Mouse (Mus musculus) layer of hippocampus, adult 8-10 months (tissue): Measurements from ENCODE around the gene Olfr1111. TPM values are rescaled to one million over a fixed set of nuclear protein-coding genes. Genes with fewer than 3 reads are reported as not detected.
"Not testable (repeated sequence)": the region's sequence is repeated elsewhere in the genome, so short reads cannot be mapped to it uniquely, and the experiment has no call there.

ENCODE experiments used
- DNase-seq, 2 experiments: peaks; one replicate each; pipeline ENCODE4 v3.0.0; 2022; ENCODE audit warnings: low spot score in 2 of 2
- total RNA-seq, 4 experiments: library from RNA; stranded (reverse); gene quantifications; 2 replicates each; pipeline ENCODE4 v1.2.4; 2022

The Olfr1111 gene
- total RNA-seq = not detected

DNA sequence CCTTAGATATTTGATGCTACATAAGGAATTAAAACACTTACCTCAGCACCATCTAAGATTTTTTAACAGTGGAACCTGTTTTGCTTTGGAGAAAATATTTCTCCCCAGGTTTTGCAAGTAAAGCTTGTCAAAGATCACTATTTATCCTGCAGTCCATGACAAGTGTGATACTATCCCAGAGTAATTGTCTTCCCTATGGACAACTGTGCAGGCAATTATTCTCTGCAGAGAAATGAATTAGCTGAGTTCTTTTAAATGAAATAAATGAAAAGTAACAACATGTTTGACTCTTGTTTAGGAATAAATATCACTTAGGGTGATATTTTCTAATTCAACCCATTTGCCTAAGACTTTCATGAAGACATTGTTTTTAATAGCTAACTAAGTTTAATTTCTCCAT lies at the start of gene Olfr1111:
Olfr1111 (minus strand) TSS at position 101 of the 400 bp plus-strand sequence.
- DNase-seq = no peak

DNA sequence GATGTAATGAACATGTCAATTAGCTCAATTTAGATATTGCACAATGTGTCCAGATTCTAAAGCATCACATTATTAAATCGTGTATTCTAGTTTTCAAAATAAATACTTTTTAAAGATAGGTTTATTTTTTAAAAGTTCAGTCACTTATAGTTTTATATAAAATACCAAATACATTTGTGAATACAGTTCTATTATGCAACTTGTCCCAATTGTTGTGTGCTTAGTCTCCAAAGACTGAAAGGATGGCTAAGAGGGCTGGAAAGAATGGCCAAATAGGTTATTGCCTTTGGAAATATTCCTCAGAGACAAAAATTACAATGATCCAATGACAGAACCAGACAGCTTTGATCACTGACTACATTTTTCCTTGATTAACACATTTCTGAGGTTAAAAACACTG lies 35.1 kb upstream of the Olfr1111 start, which contains the start of gene Olfr1112:
Olfr1112 (plus strand) TSS at position 301 of the 400 bp plus-strand sequence.
- DNase-seq = no peak

DNA sequence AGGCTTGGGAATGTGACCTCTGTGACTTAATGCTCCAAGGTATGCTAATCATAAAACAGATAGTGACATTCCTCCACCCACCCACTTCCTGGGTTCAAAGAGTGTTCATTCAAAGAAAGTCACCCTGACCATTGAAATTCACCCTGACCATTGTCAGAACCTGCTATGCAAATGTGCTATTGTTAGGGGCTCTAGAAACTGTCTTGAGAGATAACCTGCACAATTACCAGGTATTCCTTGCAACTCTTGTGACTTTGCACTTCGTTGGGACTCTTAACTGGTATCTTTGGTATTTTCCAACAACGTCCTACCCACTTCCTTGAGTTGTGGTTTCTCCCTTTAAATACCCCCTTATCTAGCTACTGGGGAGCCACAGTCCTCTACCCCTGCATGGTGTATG lies 15.3 kb upstream of the Olfr1111 start:
- DNase-seq = not testable (repeated sequence)

DNA sequence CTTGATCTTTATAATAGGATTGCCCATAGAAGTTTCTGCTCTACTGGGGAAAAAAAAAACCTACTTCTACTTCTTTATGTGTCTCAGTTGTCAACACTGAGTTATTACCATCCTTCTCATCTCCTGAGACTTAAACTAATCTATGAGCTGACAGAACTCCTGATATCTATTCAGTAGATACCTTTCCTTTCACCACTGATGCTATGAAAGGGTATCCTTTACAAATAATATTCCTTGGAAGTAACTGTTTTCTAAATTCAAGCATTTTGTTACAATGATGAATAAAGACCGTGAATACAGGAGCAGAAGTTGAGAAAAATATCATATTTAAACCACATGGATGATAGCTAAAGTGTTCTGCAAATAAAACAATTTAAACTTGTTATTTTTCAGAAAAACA lies 12.2 kb downstream of the Olfr1111 start, which contains the start of gene Olfr1110:
Olfr1110 (minus strand) TSS at position 101 of the 400 bp plus-strand sequence.
- DNase-seq = no peak

DNA sequence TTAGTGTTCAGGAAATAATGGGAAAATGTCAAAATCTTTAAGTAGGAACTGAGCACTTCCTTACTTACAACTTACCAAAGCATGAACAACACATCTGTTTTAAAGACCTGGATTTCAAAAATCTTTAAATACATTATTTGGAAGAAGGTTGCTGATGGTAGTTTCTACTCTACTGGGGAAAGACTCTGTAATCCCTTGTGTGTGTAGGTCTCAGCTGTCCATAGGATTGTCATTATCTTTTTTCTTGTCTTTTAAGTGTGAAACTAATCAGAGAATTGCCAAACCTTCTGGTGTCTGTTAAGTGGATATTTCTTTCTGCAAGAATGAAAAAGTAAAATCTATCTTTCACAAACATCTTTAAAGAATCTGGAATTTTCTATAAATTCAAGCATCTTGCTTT lies 38.0 kb downstream of the Olfr1111 start, which contains the start of gene Olfr259:
Olfr259 (minus strand) TSS at position 101 of the 400 bp plus-strand sequence.
- no peak for DNase-seq

Other genes starting within 250 kb of the Olfr1111 start
- not detected for gene Olfr1098, start 228.1 kb downstream of the Olfr1111 start, total RNA-seq
- not detected for gene Olfr1099, start 191.9 kb downstream of the Olfr1111 start, total RNA-seq
- gene Olfr1100, start 172.7 kb downstream of the Olfr1111 start, total RNA-seq = not detected
- gene Olfr1101, start 161.4 kb downstream of the Olfr1111 start, total RNA-seq = not detected
- not detected for gene Olfr1102, start 154.2 kb downstream of the Olfr1111 start, total RNA-seq
- gene Olfr1104, start 125.5 kb downstream of the Olfr1111 start, total RNA-seq = not detected
- not detected for gene Olfr1105, start 116.1 kb downstream of the Olfr1111 start, total RNA-seq
- not detected for gene Olfr1106, start 100.4 kb downstream of the Olfr1111 start, total RNA-seq
- not detected for gene Olfr1107, start 76.8 kb downstream of the Olfr1111 start, total RNA-seq
- gene Olfr1109, start 56.6 kb downstream of the Olfr1111 start, total RNA-seq = not detected
- not detected for gene Olfr259, start 38.1 kb downstream of the Olfr1111 start, total RNA-seq
- not detected for gene Olfr1110, start 12.3 kb downstream of the Olfr1111 start, total RNA-seq
- not detected for gene Olfr1112, start 35.2 kb upstream of the Olfr1111 start, total RNA-seq
- gene Olfr1113, start 56.3 kb upstream of the Olfr1111 start, total RNA-seq = not detected
- gene Olfr1115, start 95.4 kb upstream of the Olfr1111 start, total RNA-seq = not detected
- gene Olfr1116, start 114.9 kb upstream of the Olfr1111 start, total RNA-seq = not detected
- gene Olfr1118, start 155.0 kb upstream of the Olfr1111 start, total RNA-seq = not detected
- gene Olfr1120, start 202.2 kb upstream of the Olfr1111 start, total RNA-seq = not detected
- not detected for gene Olfr1121, start 217.3 kb upstream of the Olfr1111 start, total RNA-seq
- gene Olfr1122, start 233.2 kb upstream of the Olfr1111 start, total RNA-seq = under 1 TPM in 3 of 4 experiments, not detected in 1; 0.09 to 0.14 (median 0.10) TPM